Mouse (Mus musculus) liver, embryonic 14.5 days (tissue): Measurements from ENCODE around the gene Ssu72.

Source experiments
- CTCF ChIP-seq: IDR thresholded peaks from 2 replicates; pipeline ENCODE4 v1.5.1; 2016; ENCODE audit warnings: antibody characterized with exemption, low read depth, control low read depth
- EP300 ChIP-seq: IDR thresholded peaks from 2 replicates; pipeline ENCODE4 v1.6.1; 2016; ENCODE audit warnings: antibody characterized with exemption, low read depth

DNA sequence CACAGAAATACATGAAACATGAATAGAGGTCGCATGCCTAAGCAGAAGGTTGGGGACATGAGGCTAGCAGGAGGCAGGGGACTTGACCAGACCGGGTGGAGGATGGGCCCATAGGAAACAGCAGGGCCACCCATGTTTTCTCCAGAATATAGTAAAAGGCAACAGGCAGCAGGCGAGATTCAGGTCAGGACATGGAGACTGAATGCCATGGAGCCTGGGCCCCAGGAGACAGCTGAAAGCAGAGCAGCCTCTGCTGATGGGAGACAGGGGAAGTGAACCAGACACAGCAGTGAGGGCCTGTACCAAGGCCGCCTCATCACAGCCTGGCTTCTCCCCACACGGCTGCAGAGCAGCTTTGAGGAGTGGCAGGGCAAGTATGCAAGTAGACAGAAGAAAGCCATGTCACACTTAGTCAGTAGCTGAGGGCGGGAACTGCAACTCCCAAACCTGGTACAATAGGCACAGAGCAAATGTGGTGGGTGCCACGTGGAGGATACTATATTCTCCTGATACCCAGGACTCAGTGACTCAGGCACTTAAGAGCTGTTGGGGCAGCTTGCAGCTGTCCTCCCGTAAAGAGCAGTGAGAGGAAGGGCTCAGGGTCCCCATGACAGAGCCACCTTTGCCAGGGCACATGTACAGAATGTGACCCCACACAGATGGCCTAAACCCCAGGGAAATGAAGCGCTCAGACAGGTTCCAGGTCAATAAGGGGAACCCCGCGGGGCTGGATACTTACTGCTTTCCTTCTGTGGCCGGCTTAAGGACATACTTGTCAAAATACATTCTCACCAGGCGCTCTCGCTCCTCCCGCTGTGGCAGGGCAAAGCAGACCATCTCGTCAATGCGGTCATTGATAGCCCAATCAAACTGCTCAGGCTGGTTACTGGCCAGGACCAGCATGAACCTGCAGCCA, 42.2 kb downstream of the Ssu72 start:
- no peak for TF ChIP-seq CTCF
- no peak for TF ChIP-seq EP300
